Mouse (Mus musculus): ENCODE measurements around the gene Ppp2r5b. TPM values are rescaled to one million over a fixed set of nuclear protein-coding genes. Genes with fewer than 3 reads are reported as not detected.
A peak's percentile ranks its signal among the peaks of the same experiment; 100 is the strongest.

Gene Ppp2r5b
- total RNA-seq, 1 experiment from 2014 or later = 22.7 TPM

DNA sequence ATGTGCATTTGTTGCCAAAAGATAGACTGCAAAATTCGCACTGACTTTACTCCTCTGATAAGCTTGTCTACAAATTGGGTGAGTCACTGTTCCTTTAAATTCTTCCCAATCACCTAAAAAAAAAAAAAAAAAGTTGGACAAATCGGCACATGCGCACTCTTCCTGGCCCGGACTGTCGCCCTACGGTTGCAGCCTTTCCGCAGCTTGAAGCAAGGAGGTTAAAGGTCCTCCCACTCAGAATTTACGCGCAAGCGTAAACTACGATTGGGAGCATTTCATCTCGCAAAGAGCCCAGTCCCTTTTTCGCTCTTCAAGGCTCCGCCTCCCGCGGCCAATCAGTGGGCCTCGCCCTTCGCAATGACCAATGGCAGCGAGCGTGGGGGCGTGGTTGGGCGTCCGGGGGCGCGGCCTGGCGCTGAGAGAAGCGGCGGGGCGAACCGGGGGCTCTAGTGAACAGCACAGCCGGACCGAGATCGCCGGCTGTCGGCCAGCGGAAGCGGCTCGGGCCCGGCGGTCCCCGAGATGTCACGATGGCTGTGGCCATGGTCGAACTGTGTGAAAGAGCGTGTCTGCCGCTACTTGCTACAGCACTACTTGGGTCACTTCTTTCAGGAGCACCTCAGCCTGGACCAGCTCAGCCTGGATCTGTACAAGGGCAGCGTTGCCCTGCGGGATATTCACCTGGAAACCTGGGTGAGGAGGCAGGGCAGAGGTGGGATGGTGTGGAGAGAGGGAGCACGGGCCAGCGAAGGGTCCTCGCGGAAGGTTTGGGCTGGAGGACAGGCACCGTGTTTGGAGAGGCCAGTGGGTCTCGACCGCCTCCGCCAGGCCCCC, 5.8 kb upstream of the Ppp2r5b start, which contains the start of gene Atg2a:
Gene Atg2a (plus strand): TSS at position 395 of the 834 bp plus-strand sequence.
- ATAC-seq (replicated peaks; ENCODE audit: insufficient number of reproducible peaks, low FRiP score, low TSS enrichment, poor library complexity, severe bottlenecking) = peak; percentile 81

DNA sequence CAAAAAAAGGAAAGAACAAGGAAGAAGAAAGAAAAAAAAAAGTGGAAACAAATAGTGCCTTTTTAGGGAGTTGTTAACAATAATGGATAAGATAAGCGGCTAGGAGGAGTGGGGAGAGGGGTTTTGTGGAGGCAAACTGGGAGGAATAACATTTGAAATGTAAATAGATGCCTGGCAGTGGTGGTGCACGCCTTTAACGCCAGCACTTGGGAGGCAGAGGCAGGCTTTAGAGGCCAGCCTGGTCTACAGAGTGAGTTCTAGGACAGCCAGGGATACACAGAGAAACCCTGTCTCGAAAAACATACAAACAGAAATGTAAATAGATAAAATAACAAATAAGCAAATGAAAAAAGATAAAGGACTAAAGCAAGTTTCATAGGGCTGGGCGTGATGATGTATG, 5.1 kb upstream of the Ppp2r5b start:
- no peak for ATAC-seq (replicated peaks; ENCODE audit: insufficient number of reproducible peaks, low FRiP score, low TSS enrichment, poor library complexity, severe bottlenecking)

DNA sequence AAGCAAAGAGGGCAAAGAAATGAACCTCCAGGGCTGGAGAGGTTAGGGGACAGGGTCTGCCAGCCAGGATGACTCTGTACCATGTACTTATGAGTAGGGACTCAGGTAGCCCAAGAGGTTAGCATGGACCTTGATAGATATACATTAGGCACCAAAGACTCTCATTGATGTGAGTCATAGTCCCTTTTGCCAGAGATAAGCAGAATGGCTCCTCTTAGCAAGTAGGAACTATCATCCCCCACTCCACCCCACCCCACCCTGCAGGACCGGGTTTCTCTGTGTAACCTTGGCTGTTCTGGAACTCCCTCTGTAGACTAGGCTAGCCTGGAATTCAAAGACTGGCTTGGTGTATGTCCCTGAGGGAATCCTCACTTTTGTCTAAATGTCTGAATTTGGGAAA, 4.5 kb upstream of the Ppp2r5b start:
- ATAC-seq (replicated peaks; ENCODE audit: insufficient number of reproducible peaks, low FRiP score, low TSS enrichment, poor library complexity, severe bottlenecking) = no peak

DNA sequence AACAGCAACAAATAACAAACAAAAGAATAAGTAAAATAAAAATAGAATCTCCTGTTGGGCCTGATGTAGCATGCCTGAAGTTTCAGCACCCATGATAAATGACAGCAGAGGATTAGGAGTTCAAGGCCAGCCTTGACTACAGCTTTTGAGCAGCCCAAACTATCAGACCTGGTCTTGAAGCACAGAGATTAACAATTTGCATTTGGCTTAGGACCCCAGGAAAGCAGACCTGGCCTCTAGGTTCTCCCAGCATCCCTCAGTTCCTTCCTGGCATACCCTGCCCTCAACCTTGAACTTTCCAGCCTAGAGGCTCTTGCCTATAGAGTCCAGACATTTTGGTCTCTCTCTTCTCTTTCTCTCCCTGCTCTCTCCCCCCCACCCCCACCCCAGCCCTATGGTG, 3.1 kb upstream of the Ppp2r5b start:
- no peak for ATAC-seq (replicated peaks; ENCODE audit: insufficient number of reproducible peaks, low FRiP score, low TSS enrichment, poor library complexity, severe bottlenecking)

DNA sequence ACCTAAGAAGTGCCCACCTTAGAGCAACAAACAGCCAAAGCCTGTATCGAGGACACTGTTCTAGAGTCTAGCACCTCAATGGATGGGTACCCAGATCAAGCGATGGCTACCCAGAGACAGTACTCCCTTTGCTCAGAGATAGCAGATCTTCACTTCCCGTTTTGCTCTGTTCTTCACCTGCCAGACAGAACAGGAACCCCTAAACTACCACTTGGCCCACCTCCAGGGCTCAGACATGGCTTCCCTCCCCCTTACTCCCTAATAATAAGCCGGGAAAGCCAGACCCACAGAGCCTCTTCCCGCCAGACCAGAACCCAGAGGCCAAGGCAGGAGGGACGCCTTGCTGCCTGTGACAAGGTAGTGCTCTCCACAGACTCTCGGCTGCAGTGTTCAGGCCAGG, 1.2 kb upstream of the Ppp2r5b start:
- no peak for ATAC-seq (replicated peaks; ENCODE audit: insufficient number of reproducible peaks, low FRiP score, low TSS enrichment, poor library complexity, severe bottlenecking)

DNA sequence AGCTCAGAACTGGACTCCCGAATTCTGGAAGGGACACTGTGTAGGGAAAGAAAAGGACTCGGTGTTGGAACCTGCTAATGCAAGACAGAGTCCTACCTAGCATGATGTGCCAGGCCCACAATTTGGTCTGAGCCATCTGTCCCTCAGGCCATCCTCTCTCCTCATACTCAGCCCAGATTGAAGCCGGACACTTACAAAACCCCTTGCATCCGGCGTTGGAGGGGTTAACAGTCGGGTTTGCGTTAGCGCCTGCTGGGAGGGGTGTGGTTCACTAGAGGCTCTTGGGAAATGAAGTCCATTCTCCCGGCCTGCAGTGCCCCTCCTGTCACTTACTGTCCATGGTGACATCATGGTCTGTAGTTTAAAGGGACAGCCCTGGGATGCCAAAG, 375 bp upstream of the Ppp2r5b start:
- ATAC-seq (replicated peaks; ENCODE audit: insufficient number of reproducible peaks, low FRiP score, low TSS enrichment, poor library complexity, severe bottlenecking) = peak; percentile 84

DNA sequence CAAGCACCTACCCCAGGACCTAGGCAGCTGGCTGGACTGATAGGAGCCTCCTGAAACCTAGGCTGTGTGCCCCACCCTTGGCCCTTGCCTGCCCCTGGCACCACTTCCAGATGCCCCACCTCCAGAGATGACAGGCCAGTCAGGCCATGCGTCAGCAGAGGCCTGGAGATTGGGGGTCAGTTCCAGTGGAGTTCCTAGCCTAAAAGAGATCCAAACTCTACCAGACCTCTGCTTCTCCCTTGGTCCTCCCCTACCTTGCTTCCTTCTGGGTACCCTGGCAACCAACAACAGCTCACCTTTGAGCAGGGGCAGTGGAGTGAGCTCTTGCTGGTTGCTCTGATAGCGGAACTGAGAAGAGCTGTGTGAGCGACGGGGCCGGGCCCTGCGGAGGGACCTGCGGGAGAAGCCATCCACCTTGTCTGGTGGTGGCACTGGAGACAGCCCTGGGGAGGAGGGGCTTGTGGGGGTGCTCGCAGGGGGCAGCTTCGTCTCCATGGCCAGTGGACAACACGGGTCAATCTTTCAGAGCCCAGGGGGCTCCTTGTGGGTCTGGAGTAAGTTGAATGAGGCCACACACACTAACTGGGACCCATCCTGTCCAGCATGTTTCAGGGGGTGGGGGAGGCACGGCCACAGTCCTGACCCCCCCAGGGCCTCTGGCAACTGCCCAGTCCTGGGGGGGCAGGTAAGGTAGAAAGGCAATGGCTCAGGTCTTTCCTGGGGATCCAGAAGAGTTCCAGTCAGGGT, 1.2 kb downstream of the Ppp2r5b start:
- ATAC-seq (replicated peaks; ENCODE audit: insufficient number of reproducible peaks, low FRiP score, low TSS enrichment, poor library complexity, severe bottlenecking) = no peak

DNA sequence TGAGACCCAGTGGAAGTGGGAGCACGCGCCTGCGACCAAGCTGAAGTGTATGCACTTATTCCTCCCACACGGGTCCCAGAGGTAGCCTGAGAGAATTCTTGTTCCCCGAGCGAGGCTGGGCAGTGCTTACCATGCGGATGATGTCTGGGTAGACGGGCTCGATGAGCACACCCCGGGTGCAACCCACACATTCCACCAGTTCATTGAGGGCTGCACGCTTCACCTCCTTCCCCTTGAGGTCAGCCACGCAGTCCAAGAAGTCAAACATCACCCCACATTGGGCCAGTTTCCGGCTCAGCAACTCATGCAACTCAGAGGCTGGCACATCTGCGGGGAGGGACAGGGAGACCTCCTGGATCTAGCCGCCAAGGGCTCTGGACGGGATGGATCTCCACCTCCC, 2.0 kb downstream of the Ppp2r5b start:
- no peak for ATAC-seq (replicated peaks; ENCODE audit: insufficient number of reproducible peaks, low FRiP score, low TSS enrichment, poor library complexity, severe bottlenecking)

DNA sequence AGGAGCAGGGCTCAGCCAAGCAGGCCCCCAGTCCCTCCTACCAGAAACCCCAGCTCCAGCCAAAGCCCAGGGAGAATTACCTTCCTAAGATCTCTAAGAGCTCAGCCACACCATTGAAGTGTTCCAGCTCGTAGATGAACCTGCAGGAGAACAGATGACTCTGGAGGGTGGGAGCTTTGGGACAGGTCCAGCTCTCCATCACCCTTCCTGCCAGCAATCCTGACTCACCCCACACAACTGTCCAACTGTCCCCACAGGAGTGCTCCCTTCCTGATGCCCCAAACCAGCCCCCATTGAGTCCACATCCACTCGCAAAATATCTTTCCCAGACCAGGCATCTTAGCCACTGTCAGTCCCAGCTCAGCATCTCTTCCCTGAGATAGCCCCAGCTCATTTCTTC, 4.6 kb downstream of the Ppp2r5b start:
- no peak for ATAC-seq (replicated peaks; ENCODE audit: insufficient number of reproducible peaks, low FRiP score, low TSS enrichment, poor library complexity, severe bottlenecking)

DNA sequence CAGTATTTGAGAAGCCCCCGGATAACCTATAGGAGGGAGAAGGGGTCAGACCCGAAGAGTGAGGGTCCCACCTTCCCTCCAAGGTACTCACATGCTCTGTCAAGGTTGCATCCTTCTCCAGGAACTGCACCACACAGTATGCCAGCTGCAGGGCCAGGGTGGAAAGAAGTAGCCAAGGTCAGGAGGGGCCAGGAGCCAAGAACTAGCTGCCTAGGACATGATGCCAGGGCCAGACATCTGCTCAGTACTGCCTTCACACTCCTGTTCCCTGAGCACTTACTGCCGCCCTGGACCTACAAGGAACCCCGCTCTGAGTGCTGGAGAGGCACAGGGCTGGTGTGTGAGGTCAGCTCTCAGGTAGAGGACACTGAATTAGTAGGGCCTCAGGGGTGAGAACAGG, 5.3 kb downstream of the Ppp2r5b start:
- no peak for ATAC-seq (replicated peaks; ENCODE audit: insufficient number of reproducible peaks, low FRiP score, low TSS enrichment, poor library complexity, severe bottlenecking)

DNA sequence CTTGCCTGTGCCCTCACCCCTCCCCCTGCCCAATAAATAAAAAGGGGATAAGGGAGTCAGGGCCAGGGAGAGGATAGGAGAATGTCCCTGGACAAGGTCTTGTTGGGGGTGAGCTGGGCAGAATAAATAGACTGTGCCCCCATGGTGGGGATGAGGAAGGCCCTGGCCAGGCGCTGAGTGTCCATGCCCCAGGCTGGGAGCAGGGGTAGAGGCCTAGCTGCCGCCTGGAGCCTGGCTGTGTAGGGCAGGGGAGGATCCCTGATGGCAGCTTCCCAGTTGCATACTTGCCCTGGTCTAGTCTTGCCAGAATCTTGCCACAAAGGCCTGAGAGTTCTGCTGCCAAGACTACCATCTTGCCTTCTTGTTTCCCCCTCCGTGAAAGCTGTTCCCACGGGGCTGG, 7.8 kb downstream of the Ppp2r5b start:
- ATAC-seq (replicated peaks; ENCODE audit: insufficient number of reproducible peaks, low FRiP score, low TSS enrichment, poor library complexity, severe bottlenecking) = no peak

DNA sequence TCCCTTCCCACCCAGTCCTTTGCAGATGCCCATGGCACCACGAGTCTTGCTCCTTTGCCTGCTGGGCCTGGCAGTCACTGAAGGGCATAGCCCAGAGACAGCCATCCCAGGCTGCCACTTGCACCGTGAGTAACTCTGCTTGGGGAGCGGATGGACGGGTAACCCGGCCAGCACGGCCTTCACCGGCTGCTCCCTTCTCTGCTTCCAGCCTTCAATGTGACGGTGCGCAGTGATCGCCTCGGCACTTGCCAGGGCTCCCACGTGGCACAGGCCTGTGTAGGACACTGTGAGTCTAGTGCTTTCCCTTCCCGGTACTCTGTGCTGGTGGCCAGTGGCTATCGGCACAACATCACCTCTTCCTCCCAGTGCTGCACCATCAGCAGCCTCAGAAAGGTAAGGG, 8.9 kb downstream of the Ppp2r5b start:
- no peak for ATAC-seq (replicated peaks; ENCODE audit: insufficient number of reproducible peaks, low FRiP score, low TSS enrichment, poor library complexity, severe bottlenecking)

DNA sequence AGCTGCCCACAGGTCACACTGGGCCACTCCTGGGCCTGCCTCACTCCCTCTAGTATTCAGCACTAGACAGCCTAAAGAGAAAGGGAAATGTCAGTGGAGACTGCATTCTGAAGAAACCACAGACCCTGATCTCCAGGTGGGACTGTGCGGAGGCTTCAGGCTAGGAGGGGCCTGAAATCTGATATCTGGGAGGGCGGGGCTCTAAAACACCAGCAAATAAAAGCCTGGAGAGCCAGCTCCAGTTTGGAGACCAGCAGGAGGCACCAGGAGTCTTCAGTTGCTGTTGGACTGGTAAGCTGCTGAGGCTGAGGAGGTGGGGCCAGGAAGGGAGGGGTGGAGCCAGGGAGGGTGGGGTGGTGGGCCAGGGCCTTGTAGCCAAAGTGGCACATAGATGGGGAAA, 9.5 kb downstream of the Ppp2r5b start, which contains the start of gene Gpha2:
Gene Gpha2 (plus strand): TSS at position 246 of the 400 bp plus-strand sequence.
- no peak for ATAC-seq (replicated peaks; ENCODE audit: insufficient number of reproducible peaks, low FRiP score, low TSS enrichment, poor library complexity, severe bottlenecking)

DNA sequence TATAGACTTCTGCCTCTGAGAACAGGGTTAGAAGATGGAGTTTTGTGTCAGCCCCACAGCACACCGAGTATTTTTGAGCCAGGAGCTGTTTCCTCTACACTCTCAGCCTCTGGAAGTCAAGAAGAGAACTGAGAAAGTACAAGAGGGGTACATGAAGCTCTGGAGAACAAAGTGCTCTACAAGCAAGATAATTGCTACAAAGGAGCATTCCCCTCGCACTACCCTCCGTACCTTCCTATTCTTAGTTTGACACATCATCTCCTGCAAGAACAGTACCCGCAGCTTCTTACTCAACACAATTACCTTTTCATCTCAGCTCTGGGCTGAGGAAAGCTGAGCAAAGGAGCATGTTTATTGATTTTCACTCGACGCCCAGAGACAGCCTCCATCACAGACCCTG, 17.1 kb downstream of the Ppp2r5b start:
- no peak for ATAC-seq (replicated peaks; ENCODE audit: insufficient number of reproducible peaks, low FRiP score, low TSS enrichment, poor library complexity, severe bottlenecking)

DNA sequence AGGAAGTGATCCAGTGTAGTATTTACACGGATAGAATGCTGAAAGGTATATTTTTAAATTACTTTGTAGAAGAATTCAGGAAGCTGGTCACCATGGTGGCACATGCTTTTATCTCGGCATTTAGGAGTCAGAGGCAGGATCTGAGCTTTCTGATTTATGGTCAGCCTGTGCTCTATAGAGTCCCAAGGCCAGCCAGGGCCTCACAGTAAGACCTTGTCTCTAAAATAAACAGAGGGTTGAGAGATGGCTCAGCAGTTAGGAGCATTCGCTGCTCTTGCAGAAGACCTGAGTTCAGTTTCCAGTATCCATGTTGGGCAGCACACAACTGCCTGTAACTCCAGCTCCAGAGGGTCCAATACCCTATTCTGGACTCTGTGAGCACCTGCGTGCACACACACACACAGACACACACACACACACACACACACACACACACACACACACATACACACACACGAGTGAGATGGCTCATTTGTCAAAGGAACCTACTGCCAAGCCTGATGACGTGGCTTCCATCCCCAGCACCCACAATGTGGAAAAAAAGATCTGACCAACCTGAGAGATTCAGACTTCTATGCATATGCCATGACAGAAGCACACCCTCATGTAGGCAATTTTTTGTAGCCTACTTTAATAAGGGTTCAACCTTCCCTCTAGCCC, 19.5 kb downstream of the Ppp2r5b start:
- ATAC-seq (replicated peaks; ENCODE audit: insufficient number of reproducible peaks, low FRiP score, low TSS enrichment, poor library complexity, severe bottlenecking) = no peak

DNA sequence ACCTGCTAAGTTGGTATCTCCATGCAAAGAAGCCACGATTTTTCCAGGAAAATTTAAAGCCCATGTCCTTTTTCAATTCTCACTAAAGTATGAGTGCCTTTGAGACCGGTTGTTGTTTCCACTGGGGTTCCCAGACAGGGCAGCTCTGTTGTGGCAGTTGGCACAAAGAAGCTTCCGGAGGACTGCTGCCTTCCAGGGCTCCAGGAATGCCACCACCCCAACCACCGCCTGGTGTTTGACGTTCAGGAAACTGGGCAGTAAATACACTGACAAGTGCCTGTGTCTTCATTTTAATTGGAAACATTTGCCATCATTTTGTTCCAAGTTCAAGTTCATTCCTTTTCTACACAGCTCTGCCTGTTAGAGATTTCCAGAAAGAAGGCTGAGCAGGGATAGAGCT, 29.0 kb downstream of the Ppp2r5b start:
- no peak for ATAC-seq (replicated peaks; ENCODE audit: insufficient number of reproducible peaks, low FRiP score, low TSS enrichment, poor library complexity, severe bottlenecking)

DNA sequence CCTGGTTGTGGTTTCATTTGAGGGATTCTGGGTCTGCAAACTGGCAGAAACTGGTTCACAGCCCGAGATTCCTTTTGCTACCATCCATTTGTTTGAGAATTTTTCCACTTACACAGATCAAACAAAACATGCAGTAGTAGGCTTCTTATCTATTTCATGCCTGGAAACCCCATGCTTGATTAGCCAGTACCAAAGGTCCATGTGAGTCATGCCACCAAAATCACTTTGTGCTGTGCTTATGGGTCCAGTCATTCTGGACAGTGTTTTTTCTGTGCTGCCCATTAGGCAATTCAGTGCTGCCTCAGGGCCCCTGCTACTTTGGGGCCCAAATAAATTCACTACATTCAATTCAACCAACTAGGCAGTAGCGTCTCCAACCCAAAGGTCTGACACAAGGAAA, 31.4 kb downstream of the Ppp2r5b start:
- ATAC-seq (replicated peaks; ENCODE audit: insufficient number of reproducible peaks, low FRiP score, low TSS enrichment, poor library complexity, severe bottlenecking) = no peak

DNA sequence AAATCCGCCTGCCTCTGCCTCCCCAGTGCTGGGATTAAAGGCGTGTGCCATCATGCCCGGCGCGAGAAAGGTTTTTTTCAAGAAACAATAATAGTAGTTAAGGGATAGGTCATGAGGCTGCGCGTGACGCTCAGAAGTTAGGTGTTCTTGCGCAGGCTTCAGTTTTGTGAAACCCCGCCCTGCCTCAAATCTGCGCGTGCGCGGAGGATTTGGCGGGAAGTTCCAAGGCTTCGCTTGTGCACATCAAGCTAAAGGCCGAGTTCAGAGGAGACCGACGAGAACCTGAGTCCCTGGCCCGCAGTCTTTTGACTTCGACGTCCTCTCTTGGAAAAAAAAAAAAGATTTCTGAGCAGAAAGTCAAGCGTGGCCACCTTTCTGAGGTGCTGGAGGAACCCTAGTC, 51.5 kb downstream of the Ppp2r5b start, which contains the start of gene Majin:
Gene Majin (plus strand): TSS at position 258 of the 400 bp plus-strand sequence.
- ATAC-seq (replicated peaks; ENCODE audit: insufficient number of reproducible peaks, low FRiP score, low TSS enrichment, poor library complexity, severe bottlenecking) = no peak

DNA sequence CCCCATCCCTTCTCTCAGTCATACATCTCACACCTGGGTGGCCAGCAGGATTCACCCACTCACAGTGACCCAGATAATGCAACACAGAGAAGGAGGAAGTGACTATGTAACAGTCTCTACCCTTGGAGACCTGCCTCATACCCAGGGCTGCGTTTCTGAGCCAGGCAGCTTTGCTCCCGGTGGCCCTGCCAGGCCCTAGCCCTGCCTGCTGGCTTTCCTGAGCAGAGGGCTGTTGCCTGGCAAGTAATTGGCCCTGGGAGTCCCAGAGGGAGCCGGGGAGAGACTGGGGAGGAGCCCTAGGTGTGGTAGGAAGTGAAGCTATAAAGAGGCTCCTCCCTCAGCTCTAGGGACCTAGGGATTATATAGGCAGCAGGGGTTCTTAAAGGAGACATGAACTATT, 53.1 kb downstream of the Ppp2r5b start:
- ATAC-seq (replicated peaks; ENCODE audit: insufficient number of reproducible peaks, low FRiP score, low TSS enrichment, poor library complexity, severe bottlenecking) = peak; percentile 27; the same call in 1 of the 2 replicates
